Mouse (Mus musculus) frontal cortex, adult 2 months (tissue): ENCODE data around the gene Pdia3. TPM values are rescaled to one million over a fixed set of nuclear protein-coding genes. Genes with fewer than 3 reads are reported as not detected.
A peak's percentile ranks its signal among the peaks of the same experiment; 100 is the strongest.
"Not testable (repeated sequence)": the region's sequence is repeated elsewhere in the genome, so short reads cannot be mapped to it uniquely, and the experiment has no call there.

Experiments used
- DNase-seq, 2 experiments: peaks; one replicate each; pipeline ENCODE4 v3.0.0; 2022; ENCODE audit warnings: low spot score in 1 of 2; ENCODE audit errors: extremely low spot score in 1 of 2
- polyA plus RNA-seq: library from polyadenylated mRNA; depleted of rRNA; stranded (reverse); fragments of >200 nt; gene quantifications from 2 replicates; pipeline ENCODE4 v1.2.3, GENCODE M21; 2012

Gene Pdia3
- polyA plus RNA-seq, 1 experiment = 102 TPM

DNA sequence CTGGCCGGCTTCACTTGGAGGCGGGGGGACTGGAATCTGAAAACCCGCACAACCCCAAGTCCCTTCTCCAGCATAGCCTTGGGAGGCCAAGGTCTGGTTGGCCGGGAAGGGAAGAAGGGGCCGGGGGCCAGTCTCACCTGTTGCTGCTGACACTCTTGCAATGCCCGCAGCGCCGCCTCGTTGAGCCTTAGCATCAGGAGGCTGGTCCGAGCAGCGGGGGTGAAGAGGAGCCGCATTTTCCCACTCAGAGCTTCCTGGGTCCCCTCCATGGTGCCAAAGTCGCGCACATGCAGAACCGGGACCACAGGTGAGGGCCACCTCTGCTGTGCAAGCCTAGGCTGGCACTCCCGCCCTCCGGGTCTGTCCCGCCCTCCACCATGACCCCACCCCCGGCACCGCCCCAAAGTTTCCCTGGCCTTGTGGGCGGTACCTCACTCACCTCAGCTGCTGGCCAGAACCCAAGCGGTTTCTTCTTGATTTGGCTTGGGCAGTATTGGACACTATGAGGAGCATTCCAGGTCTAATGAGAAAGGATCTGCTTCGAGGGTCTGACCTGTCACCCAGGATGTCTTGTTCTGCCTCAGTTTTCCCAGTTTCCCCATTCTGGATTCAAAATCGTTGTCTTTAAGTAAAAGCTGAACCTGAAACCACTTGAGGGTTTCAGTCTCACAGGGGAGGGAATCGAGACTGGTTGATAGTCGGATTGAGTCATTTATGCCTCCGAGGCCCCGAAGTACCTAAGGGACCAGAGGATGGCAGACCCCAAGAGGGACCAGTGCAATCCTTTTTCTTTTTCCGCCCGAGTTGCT, 28.9 kb downstream of the Pdia3 start:
- no peak for DNase-seq

DNA sequence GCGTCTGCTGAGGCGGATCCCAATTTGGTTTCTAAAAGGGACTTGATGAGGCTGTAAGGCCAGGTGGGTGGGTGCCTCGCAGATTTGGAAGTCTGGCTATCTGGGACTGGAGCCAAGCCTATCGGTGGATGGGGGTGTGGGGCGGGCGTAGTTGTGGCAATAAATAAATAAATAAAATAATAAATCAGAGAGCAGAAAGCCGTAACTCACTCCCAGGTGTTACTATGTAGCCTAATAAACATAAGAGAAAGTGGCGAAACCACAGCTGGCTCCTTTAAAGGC, 29.4 kb downstream of the Pdia3 start:
- no peak for DNase-seq

DNA sequence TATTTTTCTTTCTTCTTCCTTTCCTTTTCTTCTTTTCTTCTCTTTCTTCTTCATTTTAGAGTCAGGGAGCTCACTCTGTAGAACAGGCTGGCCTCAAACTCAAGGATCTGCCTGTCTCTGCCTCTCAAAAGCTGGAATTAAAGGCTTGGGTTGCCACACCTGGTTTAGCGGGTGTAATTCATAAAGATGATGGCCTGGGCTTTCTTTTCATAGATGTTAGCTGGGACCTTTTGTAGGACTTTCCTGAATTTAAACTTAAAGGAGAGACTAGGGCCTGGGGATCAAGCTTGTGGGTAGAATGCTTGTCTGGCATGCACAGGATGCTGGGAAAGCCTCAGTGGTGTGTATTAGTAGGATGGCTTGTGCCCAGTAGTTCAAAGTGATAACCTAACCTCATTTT, 30.6 kb downstream of the Pdia3 start, which contains the start of gene Ell3:
TSS of gene Ell3 (minus strand) at position 101 of the 400 bp plus-strand sequence.
- no peak for DNase-seq

DNA sequence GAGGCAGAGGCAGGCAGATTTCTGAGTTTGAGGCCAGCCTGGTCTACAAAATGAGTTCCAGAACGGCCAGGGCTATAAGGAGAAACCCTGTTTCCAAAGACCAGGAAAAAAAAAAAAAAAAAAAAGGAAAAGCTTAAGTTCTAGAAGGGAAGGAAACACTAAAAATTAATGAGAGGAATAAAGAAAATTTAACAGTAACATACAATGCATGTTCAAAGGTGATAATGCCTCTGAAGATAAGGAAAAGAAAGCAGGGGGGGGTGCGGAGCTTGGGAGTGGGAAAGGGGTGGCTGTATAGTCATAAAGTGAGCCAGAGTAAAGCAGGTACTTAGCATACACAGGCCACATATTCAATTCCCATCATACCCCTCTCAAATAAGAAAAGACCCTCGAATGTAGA, 31.5 kb downstream of the Pdia3 start:
- no peak for DNase-seq

DNA sequence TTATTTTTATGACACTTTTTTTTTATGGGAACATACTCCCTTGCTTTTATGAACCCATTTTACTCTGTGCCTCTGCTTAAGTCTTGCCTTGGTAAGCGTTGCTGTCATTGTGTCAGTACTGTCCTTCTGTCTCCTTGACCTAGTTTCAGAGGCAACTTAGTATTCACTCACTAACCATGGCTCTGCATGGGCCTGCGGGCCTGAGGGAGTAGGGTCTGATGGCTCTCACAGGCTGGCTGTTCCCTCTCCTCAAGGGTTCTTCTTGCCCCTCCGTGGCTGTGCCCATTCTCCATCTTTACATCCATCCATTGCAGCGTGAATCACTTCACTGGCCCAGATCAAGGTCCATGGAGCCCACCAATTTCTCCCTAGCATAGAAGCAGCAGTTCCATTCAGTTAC, 32.9 kb downstream of the Pdia3 start:
- no peak for DNase-seq

DNA sequence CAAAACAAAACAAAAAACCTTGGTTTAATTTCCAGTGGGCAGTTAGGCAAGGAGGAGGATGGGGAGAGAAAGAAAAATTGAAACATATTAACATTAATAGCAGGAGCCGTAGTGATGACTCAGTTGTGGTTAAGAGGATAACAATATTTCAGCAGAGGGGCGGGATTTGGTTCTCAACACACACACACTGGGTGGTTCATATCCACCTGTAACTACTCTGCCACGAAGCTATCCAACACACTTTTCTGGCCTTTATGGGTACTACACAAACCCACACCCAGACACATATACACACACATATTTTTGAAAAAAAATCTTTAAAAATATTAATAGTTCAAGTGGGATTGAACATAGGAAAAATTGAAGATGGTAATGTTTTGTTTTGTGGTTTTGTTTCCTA, 33.4 kb downstream of the Pdia3 start:
- no peak for DNase-seq

DNA sequence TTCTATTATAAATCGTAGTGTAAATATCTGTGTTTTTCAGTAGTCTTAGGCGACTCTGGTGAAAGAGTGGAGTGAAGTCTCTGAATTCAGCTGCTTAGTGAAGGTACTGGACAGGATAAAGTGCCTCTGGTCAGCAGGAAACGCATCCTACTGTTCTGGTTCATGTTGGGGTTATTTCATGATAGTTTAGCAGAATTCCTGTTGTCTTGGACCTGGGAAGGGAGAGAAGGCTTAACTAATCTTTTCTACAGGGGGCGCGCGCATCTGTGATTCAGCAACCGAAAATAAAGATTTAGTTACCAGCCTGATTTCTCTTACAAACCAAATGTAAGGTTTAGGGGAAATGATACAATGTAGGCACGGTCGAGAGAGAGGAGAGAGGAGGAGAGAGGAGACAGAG, 34.6 kb downstream of the Pdia3 start:
- DNase-seq = peak in 1 of 2 experiments; percentile 56

DNA sequence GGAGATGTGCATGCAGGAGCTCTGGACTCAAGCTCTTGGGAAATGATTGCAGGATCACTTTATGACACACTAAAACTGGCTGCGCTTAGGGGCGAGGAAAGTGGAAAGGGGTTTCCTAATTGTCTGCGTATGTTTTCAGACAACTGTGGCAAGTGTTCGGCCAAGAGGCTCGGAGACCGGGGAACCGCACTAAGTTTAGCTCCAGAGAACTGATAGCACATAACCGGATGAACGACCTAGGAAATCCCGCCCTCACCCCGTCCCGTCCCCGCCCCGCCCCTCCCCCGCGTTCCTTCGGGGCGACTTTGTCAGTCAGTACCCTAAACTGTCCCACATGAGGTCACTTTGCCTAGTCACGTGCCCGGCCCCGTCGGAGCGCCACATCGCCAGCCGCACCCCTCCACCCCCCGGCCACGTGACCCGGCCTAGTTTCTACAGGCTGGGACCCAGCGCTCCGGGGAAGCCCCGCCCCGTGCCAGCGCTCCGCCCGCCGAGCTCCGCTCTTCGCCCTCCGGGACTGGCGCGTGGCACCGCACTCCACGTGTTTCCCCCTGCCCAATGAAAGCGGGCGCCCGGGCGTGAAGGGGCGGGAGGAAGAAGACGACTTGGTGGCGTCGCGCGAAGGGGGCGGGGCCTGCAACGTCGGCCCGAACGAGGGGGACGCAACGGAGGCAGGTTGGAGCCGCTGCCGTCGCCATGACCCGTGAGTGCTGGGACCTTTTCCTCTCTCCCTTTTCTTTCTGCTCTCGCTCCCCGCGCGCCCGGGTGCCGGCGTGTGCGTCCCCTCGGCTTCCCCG, 35.4 kb downstream of the Pdia3 start, which contains the start of gene Serf2:
TSS of gene Serf2 (plus strand) at position 457 of the 797 bp plus-strand sequence.
- peak; percentile 98 for DNase-seq

DNA sequence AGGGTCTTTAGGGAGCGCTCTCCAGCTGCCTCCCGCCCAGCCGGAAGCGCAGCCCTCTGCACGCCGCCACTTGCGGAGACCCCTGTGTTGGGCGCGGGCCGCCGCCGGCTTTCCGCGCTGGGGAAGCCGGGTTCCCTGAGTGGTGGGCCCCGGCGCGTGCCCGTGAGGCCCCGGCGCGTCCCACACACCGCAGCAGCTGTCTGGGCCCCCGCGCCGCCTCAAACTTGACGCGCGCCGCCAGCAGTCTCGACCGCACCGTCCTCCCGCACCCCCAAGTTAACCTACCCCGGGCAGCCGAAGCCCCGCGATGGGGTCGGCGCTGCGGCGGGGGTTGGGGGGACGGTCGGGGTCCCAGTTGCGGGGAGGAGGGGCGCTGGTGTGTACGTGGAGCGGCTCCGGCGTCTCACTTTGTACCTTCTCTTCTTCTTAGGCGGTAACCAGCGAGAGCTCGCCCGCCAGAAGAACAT, 36.0 kb downstream of the Pdia3 start:
- peak in 1 of 2 experiments; percentile 38 for DNase-seq

DNA sequence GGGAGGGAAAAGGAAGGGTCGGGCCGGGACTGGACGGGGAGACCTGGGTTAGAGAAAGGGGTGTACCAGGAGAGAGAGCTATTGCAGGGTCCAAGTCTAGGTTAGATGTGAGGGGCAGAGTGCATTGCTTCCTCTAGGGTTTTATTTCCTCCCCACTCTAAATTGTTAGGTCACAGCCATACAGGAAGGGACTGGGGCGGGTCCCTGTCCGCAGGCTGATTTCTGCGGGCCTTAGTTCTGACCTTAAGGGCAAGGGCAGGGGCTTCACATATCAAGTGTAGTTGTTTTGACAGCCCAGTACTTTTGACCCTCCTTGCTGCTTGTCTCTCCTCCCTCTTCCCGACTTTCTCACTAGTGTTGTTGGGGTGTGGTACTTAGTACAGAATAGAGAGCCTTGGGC, 36.5 kb downstream of the Pdia3 start:
- no peak for DNase-seq

DNA sequence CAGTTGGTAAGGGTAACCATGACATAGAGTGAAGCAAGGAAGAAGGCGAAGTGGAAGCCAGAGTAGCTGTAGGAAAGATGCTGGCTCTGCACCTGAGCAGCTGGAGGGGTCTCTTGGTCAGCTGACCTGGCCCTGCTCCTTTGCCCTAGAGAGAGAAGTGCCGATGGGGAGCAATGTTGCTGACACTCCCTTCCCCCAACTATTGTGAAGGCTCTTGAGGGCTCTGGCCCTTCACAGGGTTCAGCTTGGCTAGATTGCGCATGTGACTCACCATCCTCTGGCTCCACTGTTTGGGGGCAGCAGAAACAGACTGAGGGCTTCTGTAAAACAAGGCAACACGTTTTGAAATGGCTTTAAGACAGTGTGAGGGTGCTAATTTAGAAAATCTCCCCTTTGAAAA, 38.8 kb downstream of the Pdia3 start:
- no peak for DNase-seq

DNA sequence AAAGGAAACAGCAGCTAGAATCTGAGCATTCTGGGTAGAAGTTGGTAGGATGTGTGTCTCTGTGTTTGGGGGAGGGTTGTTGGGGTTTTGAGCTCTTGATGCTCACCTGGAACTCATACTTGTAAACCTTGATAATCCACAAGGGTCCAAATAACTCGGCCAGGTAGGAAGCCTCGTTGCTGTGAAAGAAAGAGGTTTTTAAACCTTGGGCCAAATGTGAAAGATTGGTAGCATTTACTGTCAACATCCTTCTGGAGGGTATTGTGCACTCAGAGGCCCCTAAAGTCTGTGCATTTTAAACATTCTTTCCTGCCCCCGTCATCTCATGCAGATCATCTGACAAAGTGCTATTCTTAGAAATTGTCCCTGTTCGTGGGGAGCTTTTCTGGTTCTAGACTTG, 39.4 kb downstream of the Pdia3 start, which contains the start of gene Hypk:
TSS of gene Hypk (plus strand) at position 301 of the 400 bp plus-strand sequence.
- DNase-seq = no peak

DNA sequence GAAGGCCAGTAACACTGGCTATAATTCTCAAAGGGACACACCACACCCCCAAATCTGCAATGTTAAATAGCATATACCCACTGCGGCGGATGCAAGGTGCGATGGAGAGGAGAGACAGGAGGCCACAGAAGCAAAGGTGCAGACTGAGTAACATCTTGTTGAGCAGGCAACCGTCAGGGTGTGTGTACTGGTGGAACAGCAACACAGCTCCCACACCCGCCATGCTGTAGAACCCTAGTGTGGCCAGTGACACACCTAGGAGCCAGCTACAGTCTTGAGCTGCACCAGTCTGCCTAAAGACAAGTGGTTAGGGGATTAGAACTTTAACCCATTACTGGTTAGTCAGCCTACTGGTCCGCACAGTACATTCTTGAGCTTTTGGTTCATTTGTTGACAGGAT, 40.3 kb downstream of the Pdia3 start:
- no peak for DNase-seq

DNA sequence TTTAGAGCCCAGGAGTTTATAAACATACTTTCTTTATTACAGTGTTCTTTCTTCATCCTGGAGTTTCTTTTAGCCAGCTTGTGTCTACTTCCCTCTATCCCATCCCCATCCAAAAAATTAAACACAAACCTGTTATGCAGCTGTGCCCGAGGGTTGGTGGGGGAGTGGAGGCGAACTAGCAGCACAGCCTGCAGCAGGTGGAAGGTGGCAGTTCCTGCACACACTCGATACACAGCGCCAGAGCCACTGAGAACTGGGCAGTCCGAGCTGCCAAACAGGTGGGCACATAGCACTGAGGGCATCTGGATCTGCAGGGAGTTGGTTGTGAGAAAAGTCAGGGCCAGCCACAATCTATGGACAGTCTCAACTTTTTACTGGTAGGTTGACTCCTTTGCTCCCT, 42.0 kb downstream of the Pdia3 start:
- DNase-seq = no peak

DNA sequence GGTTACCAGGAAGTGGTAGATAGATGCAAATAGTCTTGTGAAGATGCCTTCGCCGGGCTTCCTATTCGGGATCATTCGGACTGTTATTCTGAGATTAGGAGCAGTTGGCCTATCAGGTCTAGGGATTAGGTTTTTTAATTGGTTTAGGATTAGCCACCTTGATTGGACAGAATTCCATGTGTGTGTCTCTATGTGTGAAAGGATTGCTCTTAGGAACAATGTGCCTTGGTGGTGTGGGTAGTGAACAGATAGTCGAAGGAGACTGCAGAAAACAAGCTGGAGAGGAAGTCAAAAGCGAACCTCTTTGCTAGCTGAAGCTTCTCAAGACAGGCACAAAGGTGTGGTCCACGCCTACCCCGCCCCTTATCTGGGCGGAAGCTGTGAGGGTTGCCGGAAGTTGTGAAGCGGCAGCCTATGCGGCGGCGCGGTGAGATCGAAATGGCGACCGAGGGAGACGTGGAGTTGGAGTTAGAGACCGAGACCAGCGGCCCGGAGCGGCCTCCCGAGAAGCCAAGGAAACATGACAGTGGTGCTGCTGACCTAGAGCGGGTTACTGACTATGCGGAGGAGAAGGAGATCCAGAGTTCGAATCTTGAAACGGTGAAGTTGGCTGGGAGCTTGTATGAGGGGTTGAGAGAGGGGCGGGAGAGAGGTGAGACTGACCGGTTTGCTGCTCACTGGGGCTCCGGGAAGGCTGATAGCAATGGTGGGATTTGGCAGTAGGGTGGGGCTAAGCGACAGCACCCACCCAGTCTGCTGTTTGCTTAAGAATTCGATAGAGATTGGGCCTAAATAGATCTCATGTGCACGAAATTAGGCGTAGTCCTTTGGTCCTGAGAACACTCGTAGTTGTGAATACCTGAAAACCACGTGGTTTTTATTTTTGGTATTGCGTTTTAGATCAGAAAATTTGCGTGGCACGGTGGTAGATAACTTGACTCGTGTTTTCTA, 43.4 kb downstream of the Pdia3 start, which contains the start of gene Serinc4:
TSS of gene Serinc4 (minus strand) at position 90 of the 951 bp plus-strand sequence.
- peak; percentile 61 to 86 for DNase-seq

DNA sequence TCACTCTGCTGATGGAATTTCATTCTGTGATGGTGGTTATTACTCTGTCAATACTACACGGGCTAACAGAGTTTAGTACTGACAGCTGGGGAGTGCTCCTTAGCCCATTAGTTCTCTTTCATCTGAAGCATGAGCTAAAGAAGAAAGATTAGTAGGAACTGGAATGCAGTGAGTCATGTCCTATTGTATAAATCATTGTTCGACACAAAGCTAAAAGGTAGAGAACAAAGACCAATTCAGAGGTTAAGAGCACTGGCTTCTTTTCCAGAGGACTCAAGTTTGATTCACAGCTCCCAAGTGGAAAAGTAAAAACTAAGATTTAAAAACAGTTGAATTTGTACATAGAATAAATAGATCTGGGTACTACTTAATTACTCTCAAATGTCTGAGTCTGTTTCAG, 46.5 kb downstream of the Pdia3 start:
- no peak for DNase-seq

DNA sequence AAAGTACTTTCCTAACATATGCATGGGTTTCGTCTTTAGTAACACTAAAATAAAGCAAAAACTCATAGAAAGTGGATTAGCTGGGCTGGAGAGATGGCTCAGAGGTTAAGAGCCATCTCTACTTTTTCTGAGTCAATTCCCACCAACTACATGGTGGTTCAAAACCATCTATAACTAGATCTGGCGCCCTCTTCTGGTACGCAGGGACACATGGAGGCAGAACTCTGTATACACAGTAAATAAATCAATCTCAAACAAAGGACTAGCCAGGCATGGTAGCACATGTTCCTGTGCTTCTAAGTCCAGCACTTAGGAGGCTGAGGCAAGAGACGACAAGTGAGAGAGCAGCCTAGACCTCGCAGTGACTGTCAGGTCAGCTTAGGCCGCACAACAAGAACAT, 55.4 kb downstream of the Pdia3 start:
- not testable (repeated sequence) for DNase-seq

DNA sequence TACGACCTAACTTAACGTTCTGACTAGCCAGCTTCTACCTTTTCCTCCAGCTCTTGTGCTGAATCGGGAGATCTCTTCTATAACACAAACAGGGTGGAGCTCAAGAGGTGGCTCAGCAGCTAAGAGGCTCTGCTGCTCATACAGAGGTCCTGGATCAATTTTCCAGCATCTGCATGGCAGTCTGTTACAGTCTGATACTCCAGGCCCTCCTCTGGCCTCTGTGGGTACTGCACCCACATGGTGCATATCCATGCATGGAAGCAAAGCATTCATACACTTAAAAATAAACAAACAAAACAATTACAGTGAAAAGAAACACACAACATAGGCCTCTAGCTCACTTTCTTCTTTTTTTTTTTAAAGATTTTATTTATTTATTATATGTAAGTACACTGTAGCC, 59.2 kb downstream of the Pdia3 start:
- DNase-seq = not testable (repeated sequence)

DNA sequence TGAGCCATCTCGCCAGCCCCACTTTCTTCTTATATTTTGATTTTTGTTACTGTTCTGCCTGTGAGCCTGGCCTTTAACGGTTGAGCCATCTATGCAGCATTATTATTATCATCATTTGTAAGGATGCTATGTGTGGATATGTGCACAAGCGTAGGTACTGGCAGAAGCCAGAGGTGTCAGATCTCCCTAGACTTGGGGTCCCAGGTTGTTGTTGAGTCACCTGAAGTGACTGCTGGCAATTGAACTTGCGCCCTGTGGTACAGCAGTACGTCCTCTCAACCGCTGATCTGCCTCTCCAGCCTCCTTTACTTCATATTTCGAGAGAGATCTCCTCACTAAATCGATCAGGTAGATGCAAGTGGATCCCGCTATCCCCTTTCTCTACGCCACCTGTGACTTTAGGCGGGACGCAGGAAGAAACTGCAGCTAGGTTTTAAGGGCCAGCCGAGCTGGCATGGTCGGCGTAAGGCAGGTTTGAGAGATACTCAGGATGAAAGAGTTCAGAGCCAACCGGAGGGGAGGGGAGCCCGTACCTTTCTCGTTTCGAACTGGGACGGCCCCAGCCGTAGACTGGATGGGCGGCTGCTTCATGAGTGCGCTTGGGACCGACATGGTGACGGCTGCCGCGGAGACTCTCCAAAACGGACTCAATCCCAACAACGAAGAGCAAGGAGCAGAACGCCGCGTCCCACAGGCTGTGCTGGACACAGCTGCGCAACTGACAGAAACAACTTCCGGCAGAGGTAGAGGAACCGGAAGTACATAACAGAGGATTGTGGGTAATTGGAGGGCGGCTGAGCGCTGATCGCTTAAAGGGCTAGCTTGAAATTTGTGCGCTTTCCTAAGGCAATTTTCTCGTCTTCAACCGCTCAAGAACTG, 60.0 kb downstream of the Pdia3 start, which contains the start of gene Mfap1b:
TSS of gene Mfap1b (minus strand) at position 767 of the 879 bp plus-strand sequence.
- DNase-seq = peak; percentile 69 to 93
